Mouse (Mus musculus) activated CD4-positive, CD25-positive, alpha-beta regulatory T cell, adult 4 months (primary cell): Measurements from ENCODE around the gene Papln. TPM values are rescaled to one million over a fixed set of nuclear protein-coding genes. Genes with fewer than 3 reads are reported as not detected.

Experiments
- ATAC-seq: one replicate; pipeline ENCODE4 v1.8.0; 2017
- polyA plus RNA-seq, 2 experiments: library from polyadenylated mRNA; unstranded; fragments of 100-300 nt; shearing (Covaris generic); gene quantifications; one replicate each; pipeline ENCODE4 v1.2.1; 2017

The Papln gene
- polyA plus RNA-seq: not detected

- no peak for ATAC-seq
These were observed at the start of gene Papln for GRCm38 (mm10) chr12:83763311-83764043. Gene Papln (plus strand): TSS chr12:83763634.

DNA sequence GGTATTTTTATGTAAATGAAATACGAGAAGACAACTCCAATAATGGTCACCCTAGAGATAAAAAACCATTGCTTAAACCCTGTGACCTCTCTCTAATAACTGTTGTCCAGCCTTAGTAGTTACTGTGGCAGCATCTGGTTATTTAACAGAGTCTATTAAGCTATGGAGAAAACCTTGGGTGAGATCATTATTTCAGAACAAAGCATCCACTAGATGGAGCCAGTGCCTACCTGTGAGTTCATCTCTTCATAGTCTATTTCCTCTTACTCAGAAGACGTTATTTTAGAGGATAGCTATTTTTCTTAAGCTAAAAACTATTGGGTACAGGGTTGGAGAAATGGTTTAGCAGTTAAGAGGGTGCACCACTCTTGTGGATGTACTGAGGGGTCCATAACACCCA, 49.7 kb upstream of the Papln start:
- ATAC-seq: no peak

DNA sequence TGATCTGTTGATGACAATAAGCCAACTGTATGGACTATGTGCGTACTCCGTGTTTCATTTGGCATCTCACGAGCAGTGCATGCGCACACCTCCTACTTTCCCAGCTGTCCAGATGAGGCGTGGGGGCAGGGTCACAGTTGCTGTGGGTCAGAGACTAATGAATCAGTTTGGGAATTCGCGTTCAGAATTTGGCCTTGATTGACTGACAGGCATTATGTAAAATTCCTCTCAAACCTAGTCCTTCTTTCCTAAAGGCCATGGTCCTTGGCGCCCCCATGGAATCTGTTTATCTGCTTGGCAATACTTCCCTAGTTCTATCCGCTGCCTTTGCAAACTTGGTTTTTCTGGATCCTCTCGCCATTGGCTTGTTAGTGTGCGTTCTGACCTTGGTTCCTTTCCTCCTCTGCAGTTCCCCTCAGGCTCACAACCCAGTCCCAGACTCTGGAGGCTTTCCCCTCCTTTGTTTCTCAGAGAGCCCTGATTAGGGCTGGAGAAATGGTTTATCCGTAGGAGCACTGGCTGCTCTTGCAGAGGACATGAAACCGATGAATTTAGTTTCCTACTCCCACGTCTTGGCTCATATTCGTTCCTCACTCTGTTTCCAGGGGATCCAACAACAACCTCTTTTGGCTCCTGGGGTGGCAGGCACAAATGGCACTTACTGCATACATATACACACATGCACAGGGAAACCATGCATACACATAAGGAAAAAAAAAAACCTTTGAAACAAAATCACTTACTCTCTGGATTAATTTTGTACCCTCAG, 46.8 kb upstream of the Papln start:
- ATAC-seq: no peak

DNA sequence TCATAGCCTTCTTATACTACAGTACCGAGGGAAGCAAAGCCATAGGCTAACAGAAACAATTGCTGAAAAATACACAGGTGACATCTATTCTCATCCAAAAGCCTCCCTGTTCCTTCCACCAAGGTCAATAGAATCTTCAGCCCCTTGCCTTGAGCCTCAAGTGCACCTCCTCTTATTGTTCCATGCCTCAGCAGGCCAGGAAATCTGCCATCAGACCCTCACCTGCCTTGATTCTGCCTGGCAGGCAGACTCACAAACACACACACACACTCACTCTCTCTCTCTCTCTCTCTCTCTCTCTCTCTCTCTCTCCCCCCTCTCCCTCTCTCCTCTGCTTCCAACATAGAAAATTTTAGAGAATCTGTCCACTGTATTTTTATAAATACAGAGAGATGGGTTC, 44.0 kb upstream of the Papln start:
- ATAC-seq: no peak

DNA sequence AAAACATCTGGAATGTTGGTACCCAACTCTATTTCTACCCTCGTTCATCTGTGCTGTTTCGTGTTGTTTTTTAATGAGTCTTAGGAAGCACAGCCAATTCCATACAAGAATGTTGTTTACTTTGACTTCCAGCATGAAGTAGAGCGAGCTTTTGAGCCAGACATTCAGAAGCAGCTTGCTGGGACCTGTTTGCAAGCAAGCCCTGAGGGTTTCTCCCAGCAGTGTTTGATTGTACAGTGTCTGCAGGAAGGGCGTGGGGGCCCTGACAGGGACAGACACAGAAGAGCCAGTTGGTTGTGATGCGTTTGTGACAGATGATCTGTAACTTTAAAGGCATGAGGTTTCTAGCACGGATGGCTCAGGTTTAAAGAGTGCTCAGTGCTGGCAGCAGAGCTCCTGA, 42.2 kb upstream of the Papln start:
- no peak for ATAC-seq

DNA sequence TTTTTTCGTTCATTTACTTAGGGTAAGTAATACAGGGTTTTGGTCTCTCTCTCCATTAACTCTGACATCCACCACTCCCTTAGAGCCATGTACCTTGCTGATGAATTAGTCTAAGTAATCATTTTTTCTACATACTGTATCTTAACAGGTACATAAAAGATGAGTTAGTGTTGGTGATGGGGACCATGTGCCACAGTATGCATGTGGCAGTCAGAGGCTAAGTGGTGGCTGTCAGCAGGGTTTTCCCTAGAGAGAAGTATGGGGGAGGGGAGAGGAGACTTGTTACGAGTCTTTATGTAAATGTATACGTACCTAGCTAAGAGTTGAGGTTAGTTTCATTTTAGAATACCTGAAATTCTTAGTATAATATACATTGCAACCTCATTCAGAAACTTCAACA, 40.4 kb upstream of the Papln start:
- ATAC-seq: no peak

- ATAC-seq: no peak
These were observed 36.7 kb upstream of the Papln start for GRCm38 (mm10) chr12:83726510-83727308.

DNA sequence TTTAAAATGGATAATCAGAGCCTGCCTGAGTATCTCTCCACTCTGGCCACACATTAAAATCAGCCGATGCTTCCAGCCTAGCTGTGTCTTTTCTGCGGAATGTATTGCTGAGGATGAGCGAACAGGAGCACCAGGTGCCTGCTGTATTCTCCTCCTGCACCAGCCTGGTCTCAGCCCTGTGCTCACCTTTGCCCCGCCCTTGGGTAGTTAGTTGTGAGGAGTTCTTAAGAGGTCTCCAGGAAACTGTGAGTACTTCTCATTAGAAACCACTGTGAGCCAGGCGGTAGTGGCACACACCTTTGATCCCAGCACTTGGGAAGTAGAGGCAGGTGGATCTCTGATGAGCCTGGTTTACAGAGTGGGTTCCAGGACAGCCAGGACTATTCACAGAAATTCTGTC, 31.2 kb upstream of the Papln start:
- ATAC-seq: no peak

DNA sequence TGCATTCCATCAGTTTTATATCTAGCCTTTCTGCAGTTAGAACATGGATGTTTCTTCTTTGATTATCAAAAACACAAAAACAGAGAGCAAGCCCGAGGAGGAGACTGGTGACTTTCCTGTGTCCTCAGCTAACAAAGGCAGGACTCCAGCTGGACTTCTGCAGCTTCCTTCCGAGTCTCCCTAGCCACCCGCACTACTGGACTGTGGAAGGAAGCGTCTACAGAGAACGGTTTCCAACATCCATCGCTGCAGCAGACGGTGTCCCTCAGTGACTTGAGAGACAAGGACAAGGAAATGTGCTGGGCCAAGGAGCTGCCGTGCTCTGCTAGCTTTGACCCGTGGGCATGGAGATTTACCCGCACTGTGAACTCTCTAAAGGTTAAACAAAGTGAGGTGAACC, 29.4 kb upstream of the Papln start:
- no peak for ATAC-seq

DNA sequence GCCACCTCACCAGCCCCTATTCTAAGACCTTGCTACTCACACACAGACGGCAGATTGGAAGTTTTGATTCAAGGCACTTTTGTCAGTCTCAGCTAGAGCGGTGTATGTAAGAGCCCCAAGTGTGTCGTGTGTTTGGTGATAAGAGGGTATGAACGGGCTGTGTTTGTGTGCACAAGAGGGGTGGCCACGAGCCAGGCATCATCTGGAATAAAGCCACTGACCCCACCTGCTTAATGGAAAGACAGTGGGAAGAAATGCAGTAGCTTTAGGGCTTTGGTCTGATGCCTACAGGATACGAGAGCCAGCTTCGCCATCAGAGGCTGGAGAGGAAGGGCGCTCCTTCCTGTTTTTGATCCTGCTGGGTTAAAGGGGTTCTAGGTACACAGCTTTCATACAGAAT, 27.2 kb upstream of the Papln start:
- ATAC-seq: no peak

GRCm38 (mm10) chr12:83738651-83739050, 24.8 kb upstream of the Papln start:
- no peak for ATAC-seq

GRCm38 (mm10) chr12:83741722-83742121, 21.7 kb upstream of the Papln start:
- ATAC-seq: no peak

DNA sequence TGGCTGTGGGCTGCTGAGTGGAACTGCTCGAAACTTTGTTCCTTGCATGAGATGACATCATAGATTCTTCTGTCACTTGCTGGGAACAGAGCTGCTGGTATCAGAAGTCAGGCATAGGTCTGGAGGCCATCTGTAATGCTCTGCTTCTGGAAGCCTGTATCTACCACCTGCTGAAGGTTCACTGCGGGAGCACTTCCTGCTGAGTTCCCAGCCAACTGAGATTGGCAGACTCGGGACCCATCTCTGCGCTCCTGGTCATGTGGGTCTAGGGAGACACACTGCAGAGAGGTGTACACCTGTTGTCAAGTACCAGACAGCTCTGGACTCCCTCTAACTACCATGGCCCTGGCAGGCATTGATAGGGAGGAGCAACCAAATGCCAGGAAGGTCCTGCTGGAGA, 20.6 kb upstream of the Papln start:
- no peak for ATAC-seq

GRCm38 (mm10) chr12:83743712-83744111, 19.7 kb upstream of the Papln start:
- ATAC-seq: no peak

GRCm38 (mm10) chr12:83749186-83749585, 14.2 kb upstream of the Papln start:
- no peak for ATAC-seq

DNA sequence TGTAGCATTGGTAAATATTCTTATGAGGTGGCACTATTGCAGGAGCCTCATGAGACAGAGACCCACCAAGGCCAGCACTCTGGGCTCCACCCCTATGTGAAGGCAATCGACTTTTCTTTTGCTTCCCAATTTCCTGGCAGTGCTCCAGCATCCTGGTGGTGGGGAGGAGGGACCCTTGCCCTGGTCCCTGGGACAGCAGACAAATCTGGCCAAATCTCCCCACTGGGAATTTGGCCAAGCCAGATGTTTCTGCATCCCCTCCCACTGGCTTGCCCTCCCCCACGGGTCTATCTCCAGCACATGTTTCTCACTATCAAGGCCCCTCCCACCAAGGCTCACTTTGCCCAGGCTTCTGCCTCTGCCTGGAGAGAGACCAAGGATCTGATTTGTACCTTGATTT, 10.9 kb upstream of the Papln start:
- ATAC-seq: no peak

DNA sequence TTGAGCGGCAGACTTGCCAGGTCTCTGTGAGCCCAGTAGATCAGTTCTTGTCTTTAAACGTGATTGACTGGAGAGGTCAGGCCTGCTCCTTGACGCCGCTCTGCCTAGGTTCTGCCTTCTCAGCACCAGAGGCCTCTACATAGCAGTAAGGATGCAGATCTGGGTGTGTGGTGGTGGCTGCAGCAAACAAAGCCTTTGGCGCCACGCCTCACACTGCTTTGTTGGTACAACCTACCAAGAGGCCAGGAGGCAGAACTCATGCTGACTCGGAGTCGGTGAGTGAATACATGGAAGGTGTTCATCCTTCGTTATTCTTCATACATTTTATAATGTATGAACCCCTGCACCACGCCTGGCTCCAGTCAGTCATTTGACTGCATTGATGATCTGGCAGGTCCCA, 4.7 kb upstream of the Papln start:
- ATAC-seq: no peak

DNA sequence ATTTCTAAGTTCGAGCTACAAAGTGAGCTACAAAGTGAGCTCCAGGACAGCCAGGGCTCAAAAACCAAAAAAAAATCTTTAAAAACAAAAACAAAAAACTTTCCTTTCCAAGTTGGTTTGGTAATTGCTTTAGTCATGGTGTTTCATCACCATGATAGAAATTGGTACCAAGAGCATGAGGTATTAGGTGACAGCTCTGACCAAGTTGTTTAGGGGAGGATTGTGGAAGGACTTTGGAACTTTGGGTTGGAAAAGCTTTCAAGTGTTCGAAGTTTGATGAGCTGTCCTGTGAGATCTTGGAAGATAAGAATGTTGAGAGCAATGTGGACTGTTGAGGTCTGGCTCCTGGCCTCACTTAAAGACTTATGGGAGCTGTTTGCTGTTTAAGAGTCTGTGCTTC, 3.2 kb upstream of the Papln start:
- no peak for ATAC-seq

- no peak for ATAC-seq
These were observed 728 bp upstream of the Papln start for GRCm38 (mm10) chr12:83762706-83763105.

- no peak for ATAC-seq
These were observed 571 bp downstream of the Papln start for GRCm38 (mm10) chr12:83764044-83764365.

GRCm38 (mm10) chr12:83764519-83764918, 1.1 kb downstream of the Papln start:
- ATAC-seq: no peak

GRCm38 (mm10) chr12:83765965-83766603, 2.6 kb downstream of the Papln start:
- ATAC-seq: no peak

GRCm38 (mm10) chr12:83767833-83768232, 4.4 kb downstream of the Papln start:
- ATAC-seq: no peak
